Mouse (Mus musculus) liver, postnatal 0 days (tissue): ENCODE measurements around the gene Myo18b.

Experiments
- CTCF ChIP-seq: sonication (generic); IDR thresholded peaks from 2 replicates; pipeline ENCODE4 v1.5.1; 2016; ENCODE audit warnings: antibody characterized with exemption, low read depth
- EP300 ChIP-seq: IDR thresholded peaks from 2 replicates; pipeline ENCODE4 v1.6.1; 2016; ENCODE audit warnings: antibody characterized with exemption, low read depth, mild to moderate bottlenecking

GRCm38 (mm10) chr5:112936632-112937031, 40.5 kb upstream of the Myo18b start:
- TF ChIP-seq EP300 (no peak), CTCF (no peak)
